Mouse (Mus musculus): ENCODE data around the gene Bmp2k.

GRCm38 (mm10) chr5:96979296-96980007 lies 18.0 kb upstream of the Bmp2k start:
- TF ChIP-seq CTCF (IDR thresholded peaks at IDR 0.05) (no peak), EP300 (IDR thresholded peaks at IDR 0.05) (no peak)

All from lung, postnatal 0 days (tissue).